Comparison of ENCODE assay signal across 8 mouse cellular contexts in genomic region chr10:39170706-39171105, GRCm38 (mm10). TPM values are rescaled to one million over a fixed set of nuclear protein-coding genes. Genes with fewer than 3 reads are reported as not detected.
DNase-seq lines count a peak whose midpoint lies in the region; ATAC-seq lines count a peak whose summit lies in the region.

No protein-coding gene starts in this region.

- WGBS in hindbrain, embryonic 13.5 days = 10% methylated on average over 6 of the region's 6 CpGs
- 13% methylated on average over 6 of the region's 6 CpGs for WGBS in midbrain, embryonic 10.5 days

- peak overlapping the region; percentile 64 for H3K4me2 ChIP-seq in hindbrain, embryonic 13.5 days

- H3K27me3 ChIP-seq in hindbrain, embryonic 13.5 days = no peaks in the 10 kb centered on the region
- peaks cover 19% of the 10 kb centered on the region for H3K27me3 ChIP-seq in midbrain, embryonic 10.5 days (ENCODE audit: low read depth, poor library complexity, severe bottlenecking)

- ATAC-seq in hindbrain, embryonic 13.5 days (ENCODE audit: low FRiP score) = peak; percentile 26

- H3K27ac ChIP-seq in hindbrain, embryonic 13.5 days = peak overlapping the region; percentile 49; the same call in 1 of the 2 replicates
- 0 out of 2 replicates have a peak overlapping the region, but pooled peaks have one; percentile 0 for H3K27ac ChIP-seq in midbrain, embryonic 10.5 days (replicated peaks)

- DNase-seq in heart, adult 8-10 months (ENCODE audit: low spot score) = peak; percentile 15
- DNase-seq in heart, adult 11 months = no peak
- peak; percentile 33 for DNase-seq in cerebellum, adult 8-10 months
- DNase-seq in midbrain, embryonic 10.5 days (ENCODE audit: low spot score) = no peak
- DNase-seq in right cerebral cortex, adult 18-20 months = no peak
- no peak for DNase-seq in T-cell, adult 2 months (ENCODE audit: low spot score)
- DNase-seq in right cerebral cortex, postnatal 25 days = no peak

- no peaks in the 10 kb centered on the region for H3K9me3 ChIP-seq in hindbrain, embryonic 13.5 days
- H3K9me3 ChIP-seq in midbrain, embryonic 10.5 days (replicated peaks) = no peaks in the 10 kb centered on the region

- peak overlapping the region; percentile 31; the same call in 1 of the 2 replicates for H3K9ac ChIP-seq in hindbrain, embryonic 13.5 days

- H3K4me1 ChIP-seq in hindbrain, embryonic 13.5 days (replicated peaks) = peaks cover 54% of the 10 kb centered on the region
- peaks cover 45% of the 10 kb centered on the region for H3K4me1 ChIP-seq in midbrain, embryonic 10.5 days

- H3K4me3 ChIP-seq in hindbrain, embryonic 13.5 days = no peak overlapping the region
- peak overlapping the region; percentile 57 for H3K4me3 ChIP-seq in midbrain, embryonic 10.5 days

- H3K36me3 ChIP-seq in hindbrain, embryonic 13.5 days = no peaks in the 10 kb centered on the region
- H3K36me3 ChIP-seq in midbrain, embryonic 10.5 days = no peaks in the 10 kb centered on the region

RNA-seq across cellular contexts. Expression of gene Ccn6, which starts 7.1 kb away (rescaled TPM):
- total RNA-seq in heart, adult 8-10 months (2022) = not detected
- polyA plus RNA-seq in hindbrain, embryonic 13.5 days (2015; fragmentation: Nextera tagmentation; extraction: Ambion mirVana) = 0.41 and 0.44 TPM in 2 replicates
- polyA plus RNA-seq in midbrain, embryonic 10.5 days (2016; fragmentation: Nextera tagmentation; extraction: Ambion mirVana) = 0.20 and 0.37 TPM in 2 replicates

RNA-seq across cellular contexts. Expression of gene Tube1, which starts 36.9 kb away (rescaled TPM):
- total RNA-seq in heart, adult 8-10 months (2022) = 1 to 10 TPM in 2 of 4 experiments, under 1 TPM in 2; 0.73 to 1.3 (median 0.96) TPM
- polyA plus RNA-seq in hindbrain, embryonic 13.5 days (2015; fragmentation: Nextera tagmentation; extraction: Ambion mirVana) = 9.6 and 10.4 TPM in 2 replicates
- 22.0 and 24.9 TPM in 2 replicates for polyA plus RNA-seq in midbrain, embryonic 10.5 days (2016; fragmentation: Nextera tagmentation; extraction: Ambion mirVana)

RNA-seq across cellular contexts. Expression of gene Fam229b, which starts 37.0 kb away (rescaled TPM):
- 10 to 100 TPM in 2 of 4 experiments, 1 to 10 TPM in 2; 6.2 to 10.7 (median 9.3) TPM for total RNA-seq in heart, adult 8-10 months (2022)
- polyA plus RNA-seq in hindbrain, embryonic 13.5 days (2015; fragmentation: Nextera tagmentation; extraction: Ambion mirVana) = 32.7 and 34.8 TPM in 2 replicates
- polyA plus RNA-seq in midbrain, embryonic 10.5 days (2016; fragmentation: Nextera tagmentation; extraction: Ambion mirVana) = 14.2 and 15.4 TPM in 2 replicates

Comparison
In these comparisons a context has a peak if more than half of its experiments do, and no peak if none do; other contexts are left out.
1. DNase-seq: peak in heart, adult 8-10 months (single experiment) and cerebellum, adult 8-10 months (single experiment); none in heart, adult 11 months (single experiment), midbrain, embryonic 10.5 days (single experiment), right cerebral cortex, adult 18-20 months (single experiment), T-cell, adult 2 months (single experiment) and right cerebral cortex, postnatal 25 days (single experiment).